Comparison of ENCODE assay signal across 8 mouse cellular contexts in the genomic region with DNA sequence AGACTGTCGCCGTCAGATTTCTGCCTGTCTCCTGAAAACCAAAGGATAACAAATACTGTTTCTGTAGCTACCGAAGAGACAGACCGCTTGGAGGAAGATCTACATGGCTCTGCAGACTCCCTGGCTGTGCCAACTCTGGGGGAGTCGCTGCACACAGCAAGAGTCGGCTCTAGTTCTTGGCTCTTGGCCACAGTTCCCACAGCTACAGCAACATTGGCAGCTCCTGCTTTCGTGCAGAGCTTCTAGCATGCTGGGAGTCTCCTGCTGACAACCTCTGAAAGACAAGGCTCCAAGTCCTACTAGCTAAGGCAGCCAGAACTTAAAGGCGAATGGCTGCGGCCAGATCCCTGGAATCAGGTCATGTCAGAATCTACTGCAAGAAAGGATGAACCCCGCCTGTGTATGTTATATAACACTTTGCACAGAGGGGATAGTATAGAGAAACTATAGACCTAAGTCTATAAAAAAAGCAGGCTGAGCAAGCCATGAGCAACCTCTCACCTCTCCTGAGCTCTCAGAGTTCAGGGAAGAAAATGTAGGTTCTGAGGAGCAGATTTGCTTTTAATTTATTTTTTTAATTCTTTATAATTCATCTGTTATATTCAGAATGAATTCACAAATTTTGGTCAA. TPM values are rescaled to one million over a fixed set of nuclear protein-coding genes. Genes with fewer than 3 reads are reported as not detected.
A peak's percentile ranks its signal among the peaks of the same experiment; 100 is the strongest.
DNase-seq lines count a peak whose midpoint lies in the region; ATAC-seq and TF ChIP-seq lines count a peak whose summit lies in the region.

No protein-coding gene starts in this region.

- 67% methylated on average over 10 of the region's 10 CpGs for WGBS in forebrain, embryonic 13.5 days
- WGBS in forebrain, embryonic 11.5 days = 78% methylated on average over 10 of the region's 10 CpGs
- 54% methylated on average over 10 of the region's 10 CpGs for WGBS in kidney, embryonic 15.5 days
- WGBS in limb, embryonic 14.5 days = 66% methylated on average over 10 of the region's 10 CpGs

- 0 out of 2 replicates have a peak, but pooled peaks cover 10% of the 10 kb centered on the region for H3K4me1 ChIP-seq in forebrain, embryonic 13.5 days
- H3K4me1 ChIP-seq in forebrain, embryonic 11.5 days (replicated peaks; ENCODE audit: control insufficient read depth, insufficient read depth, low read length) = no peaks in the 10 kb centered on the region
- H3K4me1 ChIP-seq in kidney, embryonic 15.5 days = peaks cover 26% of the 10 kb centered on the region
- no peaks in the 10 kb centered on the region for H3K4me1 ChIP-seq in limb, embryonic 14.5 days (ENCODE audit: control insufficient read depth, insufficient read depth, low read length)

- no peak for TF ChIP-seq POLR2A in limb, embryonic 14.5 days (IDR thresholded peaks at IDR 0.05; ENCODE audit: borderline replicate concordance, extremely low read depth, insufficient read depth, insufficient read length)

- no peak overlapping the region for H3K9ac ChIP-seq in forebrain, embryonic 13.5 days
- no peak overlapping the region for H3K9ac ChIP-seq in forebrain, embryonic 11.5 days (ENCODE audit: low read length)
- no peak overlapping the region for H3K9ac ChIP-seq in kidney, embryonic 15.5 days
- H3K9ac ChIP-seq in limb, embryonic 14.5 days (ENCODE audit: low read depth, low read length, severe bottlenecking) = no peak overlapping the region

- H3K27ac ChIP-seq in forebrain, embryonic 13.5 days = no peak overlapping the region
- no peak overlapping the region for H3K27ac ChIP-seq in forebrain, embryonic 11.5 days (ENCODE audit: low read depth, low read length)
- H3K27ac ChIP-seq in kidney, embryonic 15.5 days = 0 out of 2 replicates have a peak overlapping the region, but pooled peaks have one; percentile 48
- no peak overlapping the region for H3K27ac ChIP-seq in limb, embryonic 14.5 days (replicated peaks; ENCODE audit: low read depth, low read length)

- no peak overlapping the region for H3K4me3 ChIP-seq in forebrain, embryonic 13.5 days
- no peak overlapping the region for H3K4me3 ChIP-seq in forebrain, embryonic 11.5 days (ENCODE audit: low read depth, low read length)
- no peak overlapping the region for H3K4me3 ChIP-seq in kidney, embryonic 15.5 days (replicated peaks)
- H3K4me3 ChIP-seq in limb, embryonic 14.5 days (replicated peaks; ENCODE audit: low read length) = no peak overlapping the region

- no peaks in the 10 kb centered on the region for H3K36me3 ChIP-seq in forebrain, embryonic 13.5 days (ENCODE audit: poor library complexity, severe bottlenecking)
- H3K36me3 ChIP-seq in forebrain, embryonic 11.5 days (ENCODE audit: control insufficient read depth, insufficient read depth, low read length) = no peaks in the 10 kb centered on the region
- no peaks in the 10 kb centered on the region for H3K36me3 ChIP-seq in kidney, embryonic 15.5 days
- H3K36me3 ChIP-seq in limb, embryonic 14.5 days (ENCODE audit: control insufficient read depth, insufficient read depth, low read length) = no peaks in the 10 kb centered on the region

- no peaks in the 10 kb centered on the region for H3K27me3 ChIP-seq in forebrain, embryonic 13.5 days
- no peaks in the 10 kb centered on the region for H3K27me3 ChIP-seq in forebrain, embryonic 11.5 days (ENCODE audit: control insufficient read depth, insufficient read depth, low read length)
- H3K27me3 ChIP-seq in kidney, embryonic 15.5 days = no peaks in the 10 kb centered on the region
- H3K27me3 ChIP-seq in limb, embryonic 14.5 days (ENCODE audit: control insufficient read depth, insufficient read depth, low read length) = no peaks in the 10 kb centered on the region

- ATAC-seq in forebrain, embryonic 13.5 days = peak; percentile 92
- no peak for ATAC-seq in forebrain, embryonic 11.5 days (replicated peaks; ENCODE audit: low FRiP score)
- peak; percentile 41; the same call in 1 of the 2 replicates for ATAC-seq in kidney, embryonic 15.5 days (replicated peaks; ENCODE audit: low FRiP score)
- no peak for ATAC-seq in limb, embryonic 14.5 days (ENCODE audit: low FRiP score, low read depth)

- H3K9me3 ChIP-seq in forebrain, embryonic 13.5 days (replicated peaks) = no peaks in the 10 kb centered on the region
- H3K9me3 ChIP-seq in forebrain, embryonic 11.5 days (ENCODE audit: control insufficient read depth, low read length) = no peaks in the 10 kb centered on the region
- no peaks in the 10 kb centered on the region for H3K9me3 ChIP-seq in kidney, embryonic 15.5 days (replicated peaks)
- H3K9me3 ChIP-seq in limb, embryonic 14.5 days (ENCODE audit: control insufficient read depth, low read length) = no peaks in the 10 kb centered on the region

- DNase-seq in forebrain, embryonic 11.5 days (ENCODE audit: low spot score) = no peak
- peak; percentile 89 to 96 for DNase-seq in cerebellum, postnatal 10 days
- peak; percentile 98 for DNase-seq in heart, adult 11 months
- DNase-seq in limb, embryonic 14.5 days (ENCODE audit: low spot score) = peak; percentile 73
- peak; percentile 88 to 92 for DNase-seq in right cerebral cortex, adult 2 months (ENCODE audit: low spot score in 2 of 2)
- no peak for DNase-seq in embryo, embryonic 10 days (ENCODE audit: low spot score)

- H3K4me2 ChIP-seq in forebrain, embryonic 13.5 days = no peak overlapping the region
- H3K4me2 ChIP-seq in forebrain, embryonic 11.5 days (ENCODE audit: low read depth, low read length, severe bottlenecking) = no peak overlapping the region
- H3K4me2 ChIP-seq in kidney, embryonic 15.5 days = no peak overlapping the region
- H3K4me2 ChIP-seq in limb, embryonic 14.5 days (replicated peaks; ENCODE audit: low read depth, low read length, severe bottlenecking) = no peak overlapping the region; the same call in 1 of the 2 replicates

RNA-seq across cellular contexts. Expression of gene Slc16a1, which starts 41.2 kb away (rescaled TPM):
- polyA plus RNA-seq in forebrain, embryonic 13.5 days (2015; fragmentation: Nextera tagmentation; extraction: Ambion mirVana) = 18.4 and 19.7 TPM in 2 replicates
- polyA plus RNA-seq in forebrain, embryonic 11.5 days (2014; fragmentation: Nextera tagmentation; extraction: Ambion mirVana) = 45.1 and 45.9 TPM in 2 replicates
- 47.9 and 48.5 TPM in 2 replicates for polyA plus RNA-seq in kidney, embryonic 15.5 days (2015; fragmentation: Nextera tagmentation; extraction: Ambion mirVana)
- 22.3 and 23.3 TPM in 2 replicates for polyA plus RNA-seq in limb, embryonic 14.5 days (2012; rRNA removed)
- 45.1 and 46.6 TPM in 2 replicates for polyA plus RNA-seq in limb, embryonic 14.5 days (2014; fragmentation: Nextera tagmentation; extraction: Ambion mirVana)

Comparison
In these comparisons a context has a peak if more than half of its experiments do, and no peak if none do; other contexts are left out.
1. ATAC-seq: peak in forebrain, embryonic 13.5 days (single experiment) and kidney, embryonic 15.5 days (single experiment); none in forebrain, embryonic 11.5 days (single experiment) and limb, embryonic 14.5 days (single experiment).
2. DNase-seq: peak in cerebellum, postnatal 10 days (2 of 2), heart, adult 11 months (single experiment), limb, embryonic 14.5 days (single experiment) and right cerebral cortex, adult 2 months (2 of 2); none in forebrain, embryonic 11.5 days (single experiment) and embryo, embryonic 10 days (single experiment).